Comparison of ENCODE assay signal across 8 mouse cellular contexts in genomic region chr1:136670421-136670820, GRCm38 (mm10). TPM values are rescaled to one million over a fixed set of nuclear protein-coding genes. Genes with fewer than 3 reads are reported as not detected.
DNase-seq lines count a peak whose midpoint lies in the region; ATAC-seq and TF ChIP-seq lines count a peak whose summit lies in the region.

No protein-coding gene starts in this region.

- ATAC-seq in lung, embryonic 14.5 days (ENCODE audit: insufficient read depth), result peak; percentile 9; the same call in 1 of the 2 replicates
- ATAC-seq in embryonic facial prominence, embryonic 15.5 days (ENCODE audit: insufficient number of reproducible peaks, low FRiP score, low TSS enrichment, low read depth), result no peak; the same call in 1 of the 2 replicates
- ATAC-seq in hindbrain, embryonic 13.5 days (ENCODE audit: low FRiP score), result 0 out of 2 replicates have a peak, but pooled peaks have one; percentile 46
- ATAC-seq in midbrain, embryonic 16.5 days, result 0 out of 2 replicates have a peak, but pooled peaks have one; percentile 28
- no peak for ATAC-seq in erythroid progenitor cell, adult 5-6 weeks (replicated peaks; ENCODE audit: low FRiP score, poor library complexity, severe bottlenecking)
- no peak for ATAC-seq in megakaryocyte progenitor cell, adult 5-6 weeks (replicated peaks; ENCODE audit: poor library complexity)

- H3K36me3 ChIP-seq in lung, embryonic 14.5 days (ENCODE audit: insufficient read depth), result no peaks in the 10 kb centered on the region
- H3K36me3 ChIP-seq in embryonic facial prominence, embryonic 15.5 days, result no peaks in the 10 kb centered on the region
- H3K36me3 ChIP-seq in hindbrain, embryonic 13.5 days, result no peaks in the 10 kb centered on the region
- H3K36me3 ChIP-seq in midbrain, embryonic 16.5 days (ENCODE audit: control insufficient read depth, insufficient read depth, low read length), result no peaks in the 10 kb centered on the region

- no peaks in the 10 kb centered on the region for H3K9me3 ChIP-seq in lung, embryonic 14.5 days (ENCODE audit: low read depth, low read length)
- H3K9me3 ChIP-seq in embryonic facial prominence, embryonic 15.5 days (replicated peaks), result no peaks in the 10 kb centered on the region
- no peaks in the 10 kb centered on the region for H3K9me3 ChIP-seq in hindbrain, embryonic 13.5 days
- H3K9me3 ChIP-seq in midbrain, embryonic 16.5 days (replicated peaks; ENCODE audit: control insufficient read depth, low read length, poor library complexity, severe bottlenecking), result no peaks in the 10 kb centered on the region

- peak overlapping the region; percentile 33; the same call in 1 of the 2 replicates for H3K4me2 ChIP-seq in lung, embryonic 14.5 days
- H3K4me2 ChIP-seq in embryonic facial prominence, embryonic 15.5 days (replicated peaks), result peak overlapping the region; percentile 23; the same call in 1 of the 2 replicates
- no peak overlapping the region for H3K4me2 ChIP-seq in hindbrain, embryonic 13.5 days
- H3K4me2 ChIP-seq in midbrain, embryonic 16.5 days (ENCODE audit: low read length), result no peak overlapping the region

- peak; percentile 41 for DNase-seq in lung, embryonic 14.5 days
- DNase-seq in lung, postnatal 10 days, result no peak
- no peak for DNase-seq in cerebellum, postnatal 25 days

- WGBS in lung, embryonic 14.5 days, result 24% methylated on average over 16 of the region's 16 CpGs
- WGBS in embryonic facial prominence, embryonic 15.5 days, result 30% methylated on average over 16 of the region's 16 CpGs
- WGBS in hindbrain, embryonic 13.5 days, result 52% methylated on average over 16 of the region's 16 CpGs
- 45% methylated on average over 16 of the region's 16 CpGs for WGBS in midbrain, embryonic 16.5 days

- no peak for TF ChIP-seq CTCF in lung, embryonic 14.5 days (IDR thresholded peaks at IDR 0.05; ENCODE audit: low read depth)

- H3K9ac ChIP-seq in lung, embryonic 14.5 days, result 0 out of 2 replicates have a peak overlapping the region, but pooled peaks have one; percentile 14
- H3K9ac ChIP-seq in embryonic facial prominence, embryonic 15.5 days, result no peak overlapping the region
- H3K9ac ChIP-seq in hindbrain, embryonic 13.5 days, result no peak overlapping the region
- H3K9ac ChIP-seq in midbrain, embryonic 16.5 days (ENCODE audit: low read depth, low read length), result no peak overlapping the region

- H3K27ac ChIP-seq in lung, embryonic 14.5 days (ENCODE audit: low read depth), result no peak overlapping the region
- H3K27ac ChIP-seq in embryonic facial prominence, embryonic 15.5 days (replicated peaks), result no peak overlapping the region
- H3K27ac ChIP-seq in hindbrain, embryonic 13.5 days, result no peak overlapping the region
- H3K27ac ChIP-seq in midbrain, embryonic 16.5 days (ENCODE audit: low read length), result no peak overlapping the region

- no peak overlapping the region for H3K4me3 ChIP-seq in lung, embryonic 14.5 days (ENCODE audit: low read depth, low read length)
- H3K4me3 ChIP-seq in embryonic facial prominence, embryonic 15.5 days (replicated peaks), result 0 out of 2 replicates have a peak overlapping the region, but pooled peaks have one; percentile 6
- no peak overlapping the region for H3K4me3 ChIP-seq in hindbrain, embryonic 13.5 days
- H3K4me3 ChIP-seq in midbrain, embryonic 16.5 days (ENCODE audit: low read depth, low read length), result no peak overlapping the region

- H3K4me1 ChIP-seq in lung, embryonic 14.5 days (ENCODE audit: insufficient read depth), result no peaks in the 10 kb centered on the region
- peaks cover 3% of the 10 kb centered on the region; the same call in 1 of the 2 replicates for H3K4me1 ChIP-seq in embryonic facial prominence, embryonic 15.5 days
- peaks cover 9% of the 10 kb centered on the region for H3K4me1 ChIP-seq in hindbrain, embryonic 13.5 days (replicated peaks)
- H3K4me1 ChIP-seq in midbrain, embryonic 16.5 days (ENCODE audit: control insufficient read depth, insufficient read depth, low read length), result peaks cover 9% of the 10 kb centered on the region

- no peaks in the 10 kb centered on the region for H3K27me3 ChIP-seq in lung, embryonic 14.5 days (ENCODE audit: insufficient read depth, low read length)
- H3K27me3 ChIP-seq in embryonic facial prominence, embryonic 15.5 days, result no peaks in the 10 kb centered on the region
- no peaks in the 10 kb centered on the region for H3K27me3 ChIP-seq in hindbrain, embryonic 13.5 days
- H3K27me3 ChIP-seq in midbrain, embryonic 16.5 days (ENCODE audit: control insufficient read depth, insufficient read depth, low read depth, low read length), result no peaks in the 10 kb centered on the region

RNA-seq across cellular contexts. Expression of gene Zfp281, which starts 45.7 kb away (rescaled TPM):
- polyA plus RNA-seq in lung, embryonic 14.5 days (2014; fragmentation: Nextera tagmentation; extraction: Ambion mirVana), result 26.7 and 27.5 TPM in 2 replicates
- 18.4 and 19.2 TPM in 2 replicates for polyA plus RNA-seq in embryonic facial prominence, embryonic 15.5 days (2015; fragmentation: Nextera tagmentation; extraction: Ambion mirVana)
- 25.0 and 25.6 TPM in 2 replicates for polyA plus RNA-seq in hindbrain, embryonic 13.5 days (2015; fragmentation: Nextera tagmentation; extraction: Ambion mirVana)
- 20.8 and 24.5 TPM in 2 replicates for polyA plus RNA-seq in midbrain, embryonic 16.5 days (2015; fragmentation: Nextera tagmentation; extraction: Ambion mirVana)
- total RNA-seq in erythroid progenitor cell, adult 5-6 weeks (2015; ENCODE audit: low replicate concordance), result 5.0 and 7.2 TPM in 2 replicates
- 4.1 and 5.6 TPM in 2 replicates for total RNA-seq in erythroid progenitor cell, adult 5-6 weeks (2017; ENCODE audit: low replicate concordance)
- 23.7 and 25.4 TPM in 2 replicates for total RNA-seq in megakaryocyte progenitor cell, adult 5-6 weeks (2015)
- 18.9 and 20.5 TPM in 2 replicates for total RNA-seq in megakaryocyte progenitor cell, adult 5-6 weeks (2017)

Comparison
In these comparisons a context has a peak if more than half of its experiments do, and no peak if none do; other contexts are left out.
1. ATAC-seq: peak in lung, embryonic 14.5 days (single experiment), hindbrain, embryonic 13.5 days (single experiment) and midbrain, embryonic 16.5 days (single experiment); none in embryonic facial prominence, embryonic 15.5 days (single experiment), erythroid progenitor cell, adult 5-6 weeks (single experiment) and megakaryocyte progenitor cell, adult 5-6 weeks (single experiment).
2. H3K4me2 ChIP-seq: peak in lung, embryonic 14.5 days (single experiment) and embryonic facial prominence, embryonic 15.5 days (single experiment); none in hindbrain, embryonic 13.5 days (single experiment) and midbrain, embryonic 16.5 days (single experiment).